Mouse (Mus musculus): ENCODE measurements around the gene Gtf2ird1. TPM values are rescaled to one million over a fixed set of nuclear protein-coding genes. Genes with fewer than 3 reads are reported as not detected.
A peak's percentile ranks its signal among the peaks of the same experiment; 100 is the strongest.
"Not testable (repeated sequence)": the region's sequence is repeated elsewhere in the genome, so short reads cannot be mapped to it uniquely, and the experiment has no call there.

Gene Gtf2ird1
- total RNA-seq (2021): 10 to 100 TPM; 10.9 to 19.9 TPM
- long read RNA-seq, experiment 1, partial matches to known transcripts: 9 of 25 reads
- long read RNA-seq, experiment 1, other reads (novel, unspliced or antisense): 8 of 25 reads
- long read RNA-seq, experiment 2, partial matches to known transcripts: 14 of 25 reads
- long read RNA-seq, experiment 2, other reads (novel, unspliced or antisense): 7 of 25 reads

DNA sequence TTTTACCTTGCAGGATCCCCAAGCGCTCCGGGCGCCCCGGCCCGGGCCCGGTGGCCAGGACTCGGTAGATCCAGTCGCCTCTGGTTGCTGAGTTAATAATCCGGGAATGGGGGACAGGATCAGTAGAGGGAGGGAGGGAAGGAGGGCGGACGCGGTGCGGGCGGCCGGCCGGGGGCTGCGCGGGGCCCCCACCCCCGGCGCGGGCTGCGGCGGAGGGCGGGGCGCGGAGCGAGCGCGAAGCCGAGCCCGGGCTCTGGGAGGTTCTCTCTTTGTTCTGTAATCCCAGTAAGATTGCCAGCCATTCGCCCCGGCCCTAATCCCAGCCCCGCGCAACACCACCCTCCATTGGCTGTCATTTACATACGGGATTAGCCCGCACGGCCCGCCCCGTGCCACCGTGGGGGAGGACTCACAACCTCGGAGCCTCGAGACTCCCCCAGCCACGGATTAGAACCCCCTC, at the start of gene Gtf2ird1:
TSS of gene Gtf2ird1 (minus strand) at position 214 of the 460 bp plus-strand sequence.
- DNase-seq (ENCODE audit: low spot score): peak; percentile 80

DNA sequence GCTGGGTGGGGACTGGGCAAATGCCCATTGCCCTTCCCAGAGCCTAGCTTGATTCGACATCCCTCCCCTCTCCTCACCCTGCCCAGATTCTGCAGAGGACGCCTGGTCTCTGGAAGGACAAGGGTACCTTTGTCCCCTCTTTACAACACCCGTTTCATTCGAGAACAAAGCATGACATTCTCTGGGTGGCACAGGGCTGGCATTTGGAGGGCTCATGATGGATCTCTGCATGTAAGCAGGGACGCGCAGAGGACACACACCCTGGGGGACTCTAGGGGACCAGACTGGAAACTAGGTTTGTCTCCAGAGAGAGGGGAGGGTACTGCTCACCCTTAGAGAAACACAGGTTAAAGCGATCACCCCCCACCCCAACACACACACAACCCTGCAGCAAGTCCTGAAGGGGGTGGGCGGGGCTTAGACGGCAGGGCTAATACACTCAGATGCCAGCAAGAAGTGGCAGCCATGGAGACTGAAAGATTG, 49.3 kb upstream of the Gtf2ird1 start:
- DNase-seq (ENCODE audit: low spot score): no peak

DNA sequence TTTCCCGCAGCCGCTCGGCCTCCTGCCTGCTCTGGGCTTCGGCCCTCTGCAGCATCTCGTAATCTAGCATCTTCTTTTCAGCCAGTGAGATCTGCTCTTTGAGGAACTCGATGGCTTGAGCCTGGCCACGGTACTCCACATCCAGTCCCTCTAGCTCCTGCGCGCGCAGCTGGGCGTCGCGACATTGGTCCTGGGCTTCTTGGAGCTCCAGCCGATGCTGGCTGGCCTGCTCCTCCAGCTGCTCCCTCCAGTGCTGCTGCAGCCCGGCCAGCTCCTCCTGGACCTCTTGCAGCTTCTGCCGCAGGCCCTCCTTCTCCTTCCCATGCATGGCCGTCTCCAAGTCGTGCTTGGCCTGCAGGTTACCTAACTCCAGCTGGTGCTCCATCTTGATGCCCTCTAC, 46.1 kb upstream of the Gtf2ird1 start:
- no peak for DNase-seq (ENCODE audit: low spot score)

DNA sequence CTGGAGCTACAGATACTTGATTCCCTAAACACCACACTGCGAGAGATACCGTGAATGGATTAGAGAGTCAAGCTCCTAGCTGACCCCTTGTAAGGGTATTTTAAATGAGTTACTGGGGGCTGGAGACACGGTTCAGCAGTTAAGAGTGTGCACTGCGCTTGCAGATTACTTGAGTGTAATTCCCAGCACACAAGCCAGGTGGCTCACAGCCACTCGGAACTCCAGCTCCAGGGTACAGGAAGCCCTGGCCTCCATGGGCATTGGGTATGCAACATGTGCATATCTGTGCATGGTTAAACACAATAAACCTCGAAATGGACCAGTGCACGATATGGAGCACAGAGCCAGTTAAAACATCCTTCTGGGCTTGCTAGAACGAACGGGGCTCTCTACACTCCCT, 44.9 kb upstream of the Gtf2ird1 start:
- DNase-seq (ENCODE audit: low spot score): no peak

GRCm38 (mm10) chr5:134500681-134501080, 44.2 kb upstream of the Gtf2ird1 start:
- DNase-seq (ENCODE audit: low spot score): no peak

DNA sequence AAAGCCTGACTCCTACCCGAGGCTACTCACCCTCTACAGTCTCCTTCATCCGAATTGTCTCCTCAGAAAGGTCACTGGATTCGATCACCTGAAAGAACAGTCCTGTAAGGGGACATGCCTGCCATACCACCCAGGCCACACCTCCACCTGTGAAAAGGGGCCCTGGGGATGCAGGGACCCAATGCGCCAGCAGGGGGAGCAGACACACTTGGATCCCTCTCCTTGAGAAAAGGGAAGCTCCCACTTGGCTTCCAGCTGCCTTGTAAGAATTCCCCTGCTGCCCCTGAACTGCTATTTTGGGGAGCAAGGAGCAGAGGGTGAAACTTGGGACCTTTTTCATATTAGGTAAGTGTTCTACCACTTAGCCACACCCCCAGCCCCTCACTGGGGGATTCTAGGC, 43.5 kb upstream of the Gtf2ird1 start:
- peak; percentile 33 for DNase-seq (ENCODE audit: low spot score)

DNA sequence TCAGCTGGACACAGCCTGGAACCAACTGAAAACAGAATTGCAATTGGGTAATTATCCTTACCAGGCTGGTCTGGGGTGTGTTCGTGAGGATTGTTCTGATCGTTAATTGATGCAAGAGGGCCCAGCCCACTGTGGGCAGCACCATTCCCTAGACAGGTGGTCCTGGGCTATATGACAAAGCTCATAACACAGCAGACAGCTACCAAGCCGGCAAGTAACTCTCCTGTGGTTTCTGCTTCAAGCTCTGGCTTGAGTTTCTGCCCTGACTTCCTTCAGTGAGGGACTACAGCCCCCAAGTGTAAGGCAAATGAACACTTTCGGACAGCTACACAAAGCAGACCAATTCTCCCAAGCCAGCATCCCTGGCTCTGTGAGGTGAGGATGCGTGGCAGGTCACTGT, 40.5 kb upstream of the Gtf2ird1 start:
- no peak for DNase-seq (ENCODE audit: low spot score)

DNA sequence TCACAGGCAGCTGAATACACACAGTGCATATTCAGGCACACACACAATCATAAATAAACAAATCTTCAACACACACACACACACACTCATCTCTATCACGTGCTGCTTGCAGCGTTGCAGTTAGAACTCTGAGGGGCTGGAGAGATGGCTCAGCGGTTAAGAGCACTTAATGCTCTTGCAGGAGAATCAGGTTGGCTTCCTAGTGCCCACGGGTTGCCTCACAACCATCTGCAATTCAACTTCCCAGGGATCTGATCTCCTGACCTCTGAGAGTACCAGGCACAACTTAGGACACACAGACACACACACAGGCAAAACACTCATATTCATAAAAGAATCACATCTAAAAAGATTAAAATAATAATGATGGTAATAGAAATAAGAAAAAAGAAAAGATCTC, 39.3 kb upstream of the Gtf2ird1 start:
- DNase-seq (ENCODE audit: low spot score): no peak

- DNase-seq (ENCODE audit: low spot score): peak; percentile 89
These were observed 37.6 kb upstream of the Gtf2ird1 start for GRCm38 (mm10) chr5:134494142-134494541.

DNA sequence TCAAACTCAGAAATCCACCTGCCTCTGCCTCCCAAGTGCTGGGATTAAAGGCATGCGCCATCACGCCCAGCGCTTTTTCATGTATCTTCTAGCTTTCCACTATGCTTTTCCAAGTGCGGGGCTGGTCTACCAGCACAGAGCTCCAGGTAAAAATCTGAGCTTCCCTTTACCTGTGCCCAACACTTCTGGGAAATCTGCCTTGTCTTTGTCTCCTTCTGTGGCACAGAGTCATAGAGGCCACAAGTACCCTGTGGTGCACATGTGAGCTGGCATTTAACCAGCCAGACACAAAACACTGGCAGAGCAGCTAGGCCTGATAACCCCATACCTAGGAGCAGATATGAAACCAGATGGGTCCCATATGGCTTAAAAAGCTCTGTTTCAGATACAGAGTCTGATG, 36.4 kb upstream of the Gtf2ird1 start:
- DNase-seq (ENCODE audit: low spot score): no peak

- DNase-seq (ENCODE audit: low spot score): peak; percentile 77
These were observed 35.3 kb upstream of the Gtf2ird1 start for GRCm38 (mm10) chr5:134491712-134492417.

DNA sequence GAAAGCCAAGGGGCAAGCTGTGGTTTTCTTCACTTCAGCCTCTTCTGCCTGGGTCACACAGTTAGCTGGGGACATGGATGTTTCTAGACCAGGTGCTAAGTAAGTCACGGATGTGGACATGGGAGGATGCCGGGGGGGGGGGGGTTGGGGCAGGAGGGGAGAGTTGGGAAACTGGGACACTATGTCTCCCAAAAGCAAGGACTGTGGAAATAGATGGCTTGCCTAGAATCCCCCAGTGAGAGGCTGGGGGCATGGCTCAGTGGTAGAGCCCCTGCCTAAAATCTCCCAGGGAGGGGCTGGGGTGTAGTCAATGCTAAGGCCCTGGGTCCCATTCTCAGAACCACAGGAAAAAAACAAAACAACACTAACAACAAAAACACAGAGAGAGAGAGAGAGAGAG, 34.7 kb upstream of the Gtf2ird1 start:
- no peak for DNase-seq (ENCODE audit: low spot score)

DNA sequence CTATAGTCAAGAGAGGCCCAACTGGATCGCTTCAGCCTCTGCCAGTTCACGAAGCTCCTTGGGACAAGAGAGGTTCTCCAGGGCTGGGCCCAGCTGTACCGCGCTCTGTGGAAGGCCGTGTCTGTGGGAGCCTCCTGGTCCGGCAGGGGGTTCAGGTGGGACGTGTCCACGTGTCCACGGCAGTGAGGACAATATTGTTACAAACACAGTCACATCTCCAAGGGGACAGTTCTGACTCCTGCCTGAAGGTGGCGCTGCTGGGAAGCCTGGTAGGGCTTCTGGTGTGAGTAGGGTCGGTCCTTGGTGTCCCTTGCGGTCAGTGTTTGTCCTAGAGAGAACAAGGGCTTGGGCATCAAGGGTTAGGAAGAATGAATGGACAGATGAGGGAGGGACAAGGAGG, 33.9 kb upstream of the Gtf2ird1 start:
- DNase-seq (ENCODE audit: low spot score): no peak

DNA sequence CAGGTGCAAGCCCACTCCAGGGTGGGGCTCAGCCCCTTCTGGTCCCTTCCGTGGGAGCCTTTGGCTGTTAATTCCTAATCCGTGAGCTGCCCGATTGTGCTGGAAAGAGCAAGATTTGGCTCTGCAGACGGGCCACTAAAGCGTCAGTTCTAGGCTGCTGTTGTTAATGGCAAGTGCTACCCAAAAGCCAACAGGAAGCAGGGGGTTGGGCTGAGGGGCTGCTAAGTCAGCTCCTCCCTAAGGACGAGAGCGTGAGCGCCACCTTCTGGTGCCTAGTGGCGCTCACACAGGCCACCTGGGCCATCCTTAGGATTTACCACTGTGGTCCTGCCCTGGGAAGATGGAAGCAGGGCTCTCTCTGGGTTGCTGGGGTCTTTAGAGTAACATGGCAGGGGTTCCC, 33.1 kb upstream of the Gtf2ird1 start:
- no peak for DNase-seq (ENCODE audit: low spot score)

- DNase-seq (ENCODE audit: low spot score): no peak
These were observed 32.1 kb upstream of the Gtf2ird1 start for GRCm38 (mm10) chr5:134488596-134488995.

DNA sequence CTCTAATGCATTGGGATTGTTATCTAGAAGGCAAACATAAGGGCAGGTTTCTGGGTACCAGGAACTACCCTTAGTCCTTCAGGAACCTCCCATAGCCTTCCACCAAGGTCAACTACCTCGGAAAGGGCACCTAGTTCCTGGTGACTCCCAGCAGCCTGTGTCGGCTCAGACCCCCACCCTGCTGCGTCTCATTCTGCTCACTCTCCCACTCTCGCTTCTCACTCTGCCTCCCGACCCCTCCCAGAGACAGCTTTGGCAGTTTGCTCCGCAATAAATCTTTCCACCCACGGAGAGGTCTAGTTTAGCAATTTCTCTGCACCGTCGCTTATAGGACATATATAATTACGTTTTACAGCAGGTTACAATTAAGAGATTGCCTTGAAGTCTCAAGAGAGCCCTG, 31.5 kb upstream of the Gtf2ird1 start:
- no peak for DNase-seq (ENCODE audit: low spot score)

DNA sequence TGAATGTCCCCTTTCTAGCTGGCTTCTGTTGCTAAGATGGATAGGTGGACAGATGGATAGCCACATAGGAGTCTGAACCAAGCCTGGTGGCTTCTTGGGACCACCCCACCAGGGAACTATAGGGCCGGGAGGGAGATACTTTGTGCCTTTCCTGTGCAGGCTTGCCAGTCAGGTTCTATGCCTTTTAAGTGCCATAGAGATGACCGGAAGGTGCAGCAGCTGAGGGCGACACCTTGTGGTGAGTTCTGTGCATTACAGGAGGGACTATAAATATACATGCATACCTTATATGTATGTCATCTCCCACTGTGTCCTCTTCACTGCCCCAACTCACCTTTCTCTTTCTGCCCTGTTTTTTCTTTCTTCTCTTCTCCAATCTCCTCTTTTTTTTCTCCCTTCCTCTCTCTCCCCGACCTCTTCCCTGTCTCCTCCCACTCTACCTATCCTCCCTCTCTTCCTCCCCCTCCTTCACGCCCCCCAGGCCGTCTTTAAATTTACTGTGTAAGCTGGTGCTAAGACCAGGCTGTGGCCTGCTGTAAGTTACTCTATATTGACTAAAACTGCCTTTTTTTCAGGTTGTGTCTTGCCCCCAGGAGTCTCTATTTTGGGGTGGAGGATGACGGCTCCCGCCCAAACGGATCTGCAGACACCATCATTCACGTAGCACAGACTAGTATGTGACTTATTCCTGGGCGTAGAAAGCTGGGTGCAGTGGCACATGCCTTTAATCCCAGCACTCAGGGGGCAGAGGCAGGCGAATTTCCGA, 29.6 kb upstream of the Gtf2ird1 start:
- DNase-seq (ENCODE audit: low spot score): peak; percentile 75

- no peak for DNase-seq (ENCODE audit: low spot score)
These were observed 28.7 kb upstream of the Gtf2ird1 start for GRCm38 (mm10) chr5:134485183-134485730.

GRCm38 (mm10) chr5:134483291-134483690, 26.8 kb upstream of the Gtf2ird1 start:
- DNase-seq (ENCODE audit: low spot score): no peak

GRCm38 (mm10) chr5:134482331-134482730, 25.8 kb upstream of the Gtf2ird1 start:
- no peak for DNase-seq (ENCODE audit: low spot score)

- not testable (repeated sequence) for DNase-seq (ENCODE audit: low spot score)
These were observed 22.4 kb upstream of the Gtf2ird1 start for GRCm38 (mm10) chr5:134478886-134479285.

DNA sequence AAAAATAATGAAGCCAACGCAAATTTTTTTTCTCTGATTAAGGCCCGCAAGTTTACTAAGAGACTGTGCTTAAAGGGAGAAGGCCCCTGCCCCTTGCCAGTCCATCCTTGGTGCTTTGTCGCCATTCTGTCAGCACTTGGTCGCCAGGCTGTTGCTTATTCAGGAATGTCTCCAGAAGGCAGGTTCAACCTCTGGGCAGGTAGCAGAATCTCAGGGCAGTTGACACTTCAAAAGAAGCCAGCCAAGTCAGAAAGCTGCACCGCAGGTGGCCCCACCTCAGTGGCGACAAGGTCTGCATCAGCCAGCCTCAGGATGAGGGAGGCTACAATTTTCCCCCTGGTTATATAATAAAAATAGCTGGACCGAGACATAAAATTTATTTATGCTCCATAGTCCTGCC, 19.2 kb upstream of the Gtf2ird1 start:
- DNase-seq (ENCODE audit: low spot score): not testable (repeated sequence)

Data from gastrocnemius, adult 18-20 months (tissue).